Mouse (Mus musculus): Measurements from ENCODE around the gene Lmf1. TPM values are rescaled to one million over a fixed set of nuclear protein-coding genes. Genes with fewer than 3 reads are reported as not detected.
A peak's percentile ranks its signal among the peaks of the same experiment; 100 is the strongest.

Gene Lmf1
- polyA plus RNA-seq, 1 experiment from 2014 or later, result 21.5 TPM

DNA sequence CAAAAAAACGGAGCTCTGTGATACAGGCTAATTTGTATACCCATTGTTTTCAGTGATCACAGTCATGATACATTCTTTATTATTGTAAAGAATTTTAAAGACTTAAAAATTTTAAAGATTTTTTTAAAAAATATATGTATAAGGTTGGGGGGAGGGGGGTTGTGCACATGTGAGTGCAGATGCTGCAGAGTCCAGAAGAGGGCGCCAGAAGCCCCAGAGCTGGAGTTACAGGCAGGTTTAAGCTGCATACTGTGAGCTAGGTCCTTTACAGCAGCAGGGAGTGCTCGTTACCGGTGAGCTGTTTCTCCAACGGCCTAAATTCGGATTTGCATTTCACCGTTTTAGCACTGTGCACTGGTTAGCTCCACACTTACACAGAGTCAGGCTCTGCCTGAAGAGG is 71.8 kb downstream of the Lmf1 start:
- Histone ChIP-seq H3K9me3 (no peaks in the 10 kb centered on the region), H3K4me3 (no peak overlapping the region), H3K9ac (replicated peaks) (no peak overlapping the region), H3K36me3 (0 out of 2 replicates have a peak, but pooled peaks cover 4% of the 10 kb centered on the region), H3K27ac (replicated peaks) (no peak overlapping the region), H3K4me1 (no peaks in the 10 kb centered on the region), H3K27me3 (no peaks in the 10 kb centered on the region), H3K4me2 (replicated peaks) (no peak overlapping the region)
- WGBS, result 85% methylated on average over 7 of the region's 7 CpGs
- ATAC-seq (ENCODE audit: low FRiP score, low read depth), result no peak

DNA sequence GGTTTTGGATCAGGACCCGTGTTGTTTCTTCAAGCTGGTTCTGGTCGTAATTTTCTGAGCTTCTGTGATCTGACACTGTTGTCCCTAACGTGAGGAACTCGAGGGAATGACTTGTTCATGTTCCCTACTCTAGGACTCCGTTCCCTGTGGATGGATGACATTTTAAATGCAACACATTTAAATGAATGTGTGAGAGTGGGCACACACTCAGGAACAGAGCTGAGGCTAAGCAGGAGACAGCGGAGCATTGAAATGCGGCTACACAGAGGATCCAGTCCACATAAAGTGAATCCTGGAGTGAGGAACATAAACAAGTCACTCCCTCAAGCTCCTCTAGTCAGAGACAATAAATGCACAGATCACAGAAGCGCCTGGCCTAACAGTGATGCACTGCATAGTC is 73.4 kb downstream of the Lmf1 start:
- Histone ChIP-seq H3K36me3 (0 out of 2 replicates have a peak, but pooled peaks cover 15% of the 10 kb centered on the region), H3K9ac (replicated peaks) (no peak overlapping the region)
- 86% methylated on average over 8 of the region's 8 CpGs for WGBS

DNA sequence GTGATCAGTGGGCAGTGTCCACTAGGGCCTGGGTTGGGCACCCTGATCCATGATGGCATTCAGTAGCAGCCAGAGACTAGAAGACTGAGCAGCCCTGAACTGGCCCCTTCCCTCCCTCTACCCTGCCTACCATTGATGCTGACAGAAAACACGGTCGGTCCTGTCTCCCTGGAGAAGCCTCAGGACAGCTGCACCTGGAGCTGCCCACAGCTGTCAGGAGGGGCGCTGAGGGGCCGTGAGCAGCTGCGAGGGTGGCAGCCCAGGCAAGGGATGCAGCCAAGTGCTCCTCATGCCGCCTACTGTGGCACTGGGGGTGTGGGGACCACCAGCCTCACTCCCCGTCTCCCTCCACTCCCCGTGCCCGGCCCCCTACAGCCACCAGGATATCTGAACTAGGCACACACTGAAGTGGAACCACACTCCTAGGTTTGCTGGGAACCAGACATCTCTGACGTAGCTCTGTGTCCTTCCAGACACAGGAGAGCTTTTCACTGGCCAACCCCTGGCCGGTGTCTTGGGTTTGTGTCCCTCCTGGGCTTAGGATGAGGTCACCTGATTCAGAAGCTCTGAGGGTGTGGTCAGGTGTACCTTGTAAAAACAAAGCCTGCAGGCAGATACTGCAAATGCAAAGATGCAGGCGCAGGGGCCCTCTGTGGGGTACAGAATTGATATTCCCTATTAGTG is 77.4 kb downstream of the Lmf1 start:
- H3K9ac ChIP-seq (replicated peaks), result no peak overlapping the region; the same call in 1 of the 2 replicates
- 78% methylated on average over 12 of the region's 12 CpGs for WGBS
- no peaks in the 10 kb centered on the region for H3K27me3 ChIP-seq
- no peaks in the 10 kb centered on the region for H3K9me3 ChIP-seq
- 0 out of 2 replicates have a peak, but pooled peaks cover 15% of the 10 kb centered on the region for H3K36me3 ChIP-seq
- no peak overlapping the region for H3K4me2 ChIP-seq (replicated peaks)
- no peak overlapping the region for H3K4me3 ChIP-seq
- H3K4me1 ChIP-seq, result peaks cover 11% of the 10 kb centered on the region
- peak overlapping the region; percentile 2; the same call in 1 of the 2 replicates for H3K27ac ChIP-seq (replicated peaks)
- no peak for ATAC-seq (ENCODE audit: low FRiP score, low read depth)

More for the DNA sequence above, 73.4 kb downstream of the Lmf1 start:
- H3K4me3 ChIP-seq, result no peak overlapping the region
- H3K27me3 ChIP-seq, result no peaks in the 10 kb centered on the region
- H3K9me3 ChIP-seq, result no peaks in the 10 kb centered on the region
- no peak overlapping the region for H3K4me2 ChIP-seq (replicated peaks)
- H3K27ac ChIP-seq (replicated peaks), result no peak overlapping the region
- peaks cover 9% of the 10 kb centered on the region for H3K4me1 ChIP-seq
- ATAC-seq (ENCODE audit: low FRiP score, low read depth), result no peak

DNA sequence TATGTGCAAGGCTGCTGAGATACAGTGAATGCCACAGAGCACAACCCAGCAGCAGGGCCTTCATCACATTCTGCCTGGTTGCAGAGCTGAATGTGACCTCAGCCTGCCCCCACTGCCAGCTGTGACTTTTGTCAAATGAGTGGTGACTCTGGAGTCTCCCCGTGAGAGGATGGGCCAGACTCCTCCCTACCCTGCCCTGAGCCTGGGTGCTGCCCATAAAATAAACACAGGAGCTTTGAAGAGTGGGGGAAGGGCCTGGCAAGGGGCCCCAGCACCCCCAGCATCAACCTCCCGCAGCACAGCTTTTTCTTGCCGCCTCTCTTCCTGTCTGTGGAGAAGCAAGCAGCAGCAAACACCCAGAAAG is 77.9 kb downstream of the Lmf1 start:
- Histone ChIP-seq H3K4me1 (peaks cover 11% of the 10 kb centered on the region), H3K4me2 (replicated peaks) (no peak overlapping the region), H3K36me3 (0 out of 2 replicates have a peak, but pooled peaks cover 15% of the 10 kb centered on the region), H3K4me3 (no peak overlapping the region), H3K9ac (replicated peaks) (no peak overlapping the region; the same call in 1 of the 2 replicates), H3K27me3 (no peaks in the 10 kb centered on the region), H3K9me3 (no peaks in the 10 kb centered on the region), H3K27ac (replicated peaks) (no peak overlapping the region)
- no peak for ATAC-seq (ENCODE audit: low FRiP score, low read depth)
- 61% methylated on average over 3 of the region's 3 CpGs for WGBS

DNA sequence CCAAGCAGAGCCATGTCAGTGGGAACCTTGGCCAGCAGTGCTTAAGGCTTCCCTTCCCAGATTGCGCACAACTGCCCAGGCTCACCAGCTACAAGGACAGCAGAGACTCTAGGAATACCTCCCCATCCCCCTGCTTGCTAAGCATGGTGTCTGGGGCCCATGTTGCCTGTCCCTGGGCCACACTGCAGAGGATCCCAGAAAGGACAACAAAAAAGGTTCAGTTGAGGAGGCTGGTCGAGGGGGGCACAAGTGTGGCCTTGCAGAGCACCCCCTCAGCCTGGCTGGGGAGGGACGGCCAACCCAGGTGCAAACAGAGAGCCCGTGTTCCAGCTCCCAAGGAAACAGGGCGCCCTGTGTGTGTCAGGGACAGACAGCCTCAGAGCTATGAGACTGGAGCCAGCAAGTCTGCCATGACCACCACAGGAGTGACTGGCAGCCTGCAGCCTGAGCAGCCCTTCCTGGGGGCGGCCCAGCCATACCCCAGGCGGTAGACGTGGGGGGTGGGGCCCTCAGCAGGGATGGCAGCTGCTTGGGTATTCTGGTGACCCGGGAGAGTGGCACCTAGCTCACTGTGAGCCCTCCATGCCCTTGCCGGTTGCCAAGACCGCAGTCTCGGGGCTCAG is 84.4 kb downstream of the Lmf1 start:
- no peak for ATAC-seq (ENCODE audit: low FRiP score, low read depth)
- 63% methylated on average over 12 of the region's 12 CpGs for WGBS
- H3K27ac ChIP-seq (replicated peaks), result 0 out of 2 replicates have a peak overlapping the region, but pooled peaks have one; percentile 5

DNA sequence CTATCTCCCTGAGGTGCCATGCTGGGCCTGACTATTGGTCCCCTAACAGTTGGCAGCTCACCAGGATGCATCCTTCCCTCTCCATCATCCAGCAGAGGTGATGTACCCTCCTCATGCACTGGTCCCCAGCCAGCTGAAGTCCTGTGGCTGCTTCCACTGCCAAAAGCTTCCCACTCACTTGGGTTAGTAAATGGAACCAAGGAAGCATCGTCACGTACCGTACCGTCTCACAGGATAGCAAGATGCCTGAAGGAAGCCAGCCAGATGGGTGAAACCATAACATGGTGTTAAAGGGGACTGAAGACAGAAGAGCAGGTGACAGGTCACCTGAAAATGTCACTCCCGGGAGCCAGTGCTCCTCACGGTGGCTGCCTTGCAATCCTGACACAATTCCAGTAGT is 86.6 kb downstream of the Lmf1 start:
- H3K27me3 ChIP-seq, result no peaks in the 10 kb centered on the region
- no peak overlapping the region for H3K27ac ChIP-seq (replicated peaks)
- no peaks in the 10 kb centered on the region for H3K36me3 ChIP-seq
- no peaks in the 10 kb centered on the region for H3K9me3 ChIP-seq
- peaks cover 35% of the 10 kb centered on the region for H3K4me1 ChIP-seq
- H3K4me3 ChIP-seq, result no peak overlapping the region
- H3K4me2 ChIP-seq (replicated peaks), result no peak overlapping the region
- H3K9ac ChIP-seq (replicated peaks), result no peak overlapping the region
- no peak for ATAC-seq (ENCODE audit: low FRiP score, low read depth)
- WGBS, result 92% methylated on average over 6 of the region's 6 CpGs

More for the DNA sequence above, 84.4 kb downstream of the Lmf1 start:
- H3K9ac ChIP-seq (replicated peaks), result 0 out of 2 replicates have a peak overlapping the region, but pooled peaks have one; percentile 2
- H3K9me3 ChIP-seq, result no peaks in the 10 kb centered on the region
- H3K4me2 ChIP-seq (replicated peaks), result no peak overlapping the region
- H3K36me3 ChIP-seq, result no peaks in the 10 kb centered on the region
- H3K4me1 ChIP-seq, result peaks cover 24% of the 10 kb centered on the region
- no peak overlapping the region for H3K4me3 ChIP-seq
- H3K27me3 ChIP-seq, result no peaks in the 10 kb centered on the region

DNA sequence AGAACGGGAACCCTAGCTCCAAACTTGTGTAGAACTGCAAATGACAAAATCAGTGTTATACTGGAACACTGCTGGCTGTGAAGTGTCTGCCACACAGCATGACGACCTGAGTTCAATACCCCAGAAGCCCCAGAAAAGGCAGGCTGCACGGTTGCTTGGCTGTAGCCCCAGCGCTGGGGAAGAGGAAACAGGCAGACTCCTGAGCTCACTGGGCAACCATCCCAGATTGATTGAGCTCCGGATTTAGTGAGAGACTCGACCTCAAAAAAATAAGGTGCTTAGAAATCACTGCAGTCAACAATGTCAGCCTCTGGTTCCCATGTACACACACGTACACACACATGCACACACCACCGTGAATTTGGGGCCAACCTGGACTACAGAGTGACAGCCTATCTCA is 87.0 kb downstream of the Lmf1 start:
- Histone ChIP-seq H3K9ac (replicated peaks) (no peak overlapping the region), H3K9me3 (no peaks in the 10 kb centered on the region), H3K27me3 (no peaks in the 10 kb centered on the region), H3K4me3 (no peak overlapping the region), H3K36me3 (no peaks in the 10 kb centered on the region), H3K4me2 (replicated peaks) (no peak overlapping the region), H3K4me1 (peaks cover 34% of the 10 kb centered on the region), H3K27ac (replicated peaks) (no peak overlapping the region)
- 78% methylated on average over 8 of the region's 8 CpGs for WGBS
- no peak for ATAC-seq (ENCODE audit: low FRiP score, low read depth)

DNA sequence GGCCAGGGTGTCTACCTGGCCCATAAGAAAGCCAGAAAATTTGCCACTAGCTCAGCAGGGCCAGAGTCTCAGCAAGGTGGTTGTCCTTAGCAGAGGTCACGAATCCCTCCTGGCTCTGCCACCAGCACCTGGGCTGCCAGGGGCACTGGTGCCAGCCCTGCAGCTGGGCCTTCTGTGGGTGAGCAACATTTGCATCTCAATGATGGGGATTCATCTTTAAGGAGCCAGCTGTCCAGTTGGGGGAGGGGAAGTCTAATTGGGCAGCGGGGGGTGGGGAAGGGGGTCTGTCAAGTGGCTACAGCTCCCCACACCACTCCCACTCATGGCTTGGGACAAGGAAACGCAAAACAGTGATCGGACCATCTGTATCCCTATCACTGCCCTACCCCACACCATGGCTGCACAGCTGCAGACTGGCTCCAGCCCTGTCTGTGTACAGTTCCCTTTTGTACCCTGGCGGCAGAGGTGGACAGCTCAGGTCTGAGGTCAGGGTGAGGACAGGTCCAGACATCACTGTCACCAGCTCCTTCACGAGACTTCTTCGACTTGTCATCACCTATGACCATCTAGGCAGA is 89.7 kb downstream of the Lmf1 start:
- no peak for ATAC-seq (ENCODE audit: low FRiP score, low read depth)
- Histone ChIP-seq H3K4me1 (peaks cover 26% of the 10 kb centered on the region), H3K27ac (replicated peaks) (0 out of 2 replicates have a peak overlapping the region, but pooled peaks have one; percentile 25)

DNA sequence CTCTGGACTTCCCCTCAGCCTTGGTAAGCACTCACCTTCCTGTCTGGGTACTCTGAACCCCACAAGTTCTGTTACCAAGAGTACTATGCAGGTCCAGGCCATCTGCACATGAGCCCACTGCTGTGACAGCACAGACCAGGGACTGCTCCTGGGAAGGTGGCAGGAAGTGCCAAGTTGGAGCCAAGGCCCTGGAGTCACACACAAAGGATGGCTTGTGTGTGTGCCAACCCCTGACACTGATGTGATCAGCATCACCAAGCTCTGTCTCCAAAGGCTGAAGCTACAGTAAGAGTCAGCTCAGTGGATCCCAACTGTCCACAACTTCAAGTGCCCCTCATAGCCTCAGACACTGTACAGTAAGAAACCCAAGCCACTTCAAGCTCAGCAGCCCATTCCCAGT is 94.1 kb downstream of the Lmf1 start:
- no peak for ATAC-seq (ENCODE audit: low FRiP score, low read depth)
- H3K27ac ChIP-seq (replicated peaks), result no peak overlapping the region

More for the DNA sequence above, 89.7 kb downstream of the Lmf1 start:
- H3K9me3 ChIP-seq, result no peaks in the 10 kb centered on the region
- no peak overlapping the region for H3K4me3 ChIP-seq
- no peak overlapping the region for H3K4me2 ChIP-seq (replicated peaks)
- no peaks in the 10 kb centered on the region for H3K27me3 ChIP-seq
- H3K36me3 ChIP-seq, result no peaks in the 10 kb centered on the region
- H3K9ac ChIP-seq (replicated peaks), result no peak overlapping the region
- WGBS, result 74% methylated on average over 7 of the region's 7 CpGs

DNA sequence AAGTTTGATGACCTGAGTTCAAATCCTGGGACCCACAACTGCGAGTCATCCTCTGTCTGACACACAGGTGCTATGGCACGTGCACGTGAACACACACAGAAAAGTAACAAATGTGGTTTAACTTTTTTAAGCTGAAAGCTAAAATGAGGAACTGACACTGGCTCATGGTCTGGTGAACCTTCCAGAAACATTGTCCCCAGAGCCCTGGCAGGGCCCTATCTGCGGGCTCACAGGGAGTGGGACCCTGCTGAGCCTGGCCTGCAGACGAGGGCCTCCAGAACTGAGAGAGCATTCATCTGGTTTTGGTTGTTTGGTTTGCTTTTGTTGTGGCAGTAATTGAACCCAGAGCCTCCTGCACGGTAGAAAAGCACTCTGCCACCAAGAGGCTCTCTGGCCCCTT is 99.1 kb downstream of the Lmf1 start:
- Histone ChIP-seq H3K4me3 (no peak overlapping the region), H3K4me1 (peaks cover 27% of the 10 kb centered on the region), H3K27me3 (no peaks in the 10 kb centered on the region; the same call in 1 of the 2 replicates), H3K9ac (replicated peaks) (no peak overlapping the region), H3K4me2 (replicated peaks) (no peak overlapping the region), H3K9me3 (no peaks in the 10 kb centered on the region), H3K36me3 (no peaks in the 10 kb centered on the region), H3K27ac (replicated peaks) (no peak overlapping the region)
- WGBS, result 57% methylated on average over 6 of the region's 6 CpGs
- ATAC-seq (ENCODE audit: low FRiP score, low read depth), result no peak

More for the DNA sequence above, 94.1 kb downstream of the Lmf1 start:
- no peaks in the 10 kb centered on the region for H3K27me3 ChIP-seq
- no peaks in the 10 kb centered on the region for H3K36me3 ChIP-seq
- no peak overlapping the region for H3K4me2 ChIP-seq (replicated peaks)
- peaks cover 16% of the 10 kb centered on the region for H3K4me1 ChIP-seq
- no peaks in the 10 kb centered on the region for H3K9me3 ChIP-seq
- no peak overlapping the region for H3K9ac ChIP-seq (replicated peaks)
- no peak overlapping the region for H3K4me3 ChIP-seq

DNA sequence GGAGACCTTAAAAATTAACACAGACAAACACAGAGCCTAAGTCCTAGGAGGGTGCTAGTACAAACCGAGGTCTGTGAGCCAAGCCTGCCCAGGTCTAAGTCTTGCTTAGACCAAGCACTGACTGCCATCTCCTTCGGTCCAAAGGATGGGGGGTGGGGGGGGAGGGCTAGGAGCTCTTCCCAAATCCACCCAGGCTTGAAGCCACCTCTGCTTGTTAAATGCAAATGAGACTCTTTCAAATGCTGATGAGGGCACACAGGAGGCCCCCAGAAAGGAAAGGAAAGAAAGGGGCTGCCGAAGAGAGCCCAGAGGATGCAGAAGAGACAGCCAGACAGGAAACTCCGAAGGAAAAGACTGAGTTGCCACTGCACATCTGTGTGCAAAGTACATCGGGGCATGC is 100.9 kb downstream of the Lmf1 start:
- WGBS, result 5% methylated on average over 5 of the region's 5 CpGs
- peak; percentile 44; the same call in 1 of the 2 replicates for ATAC-seq (ENCODE audit: low FRiP score, low read depth)
- Histone ChIP-seq H3K27ac (replicated peaks) (peak overlapping the region; percentile 35; the same call in 1 of the 2 replicates), H3K36me3 (no peaks in the 10 kb centered on the region), H3K27me3 (peaks cover 3% of the 10 kb centered on the region; the same call in 1 of the 2 replicates), H3K4me1 (peaks cover 27% of the 10 kb centered on the region), H3K9ac (replicated peaks) (peak overlapping the region; percentile 25), H3K4me3 (no peak overlapping the region), H3K9me3 (no peaks in the 10 kb centered on the region), H3K4me2 (replicated peaks) (peak overlapping the region; percentile 32)

DNA sequence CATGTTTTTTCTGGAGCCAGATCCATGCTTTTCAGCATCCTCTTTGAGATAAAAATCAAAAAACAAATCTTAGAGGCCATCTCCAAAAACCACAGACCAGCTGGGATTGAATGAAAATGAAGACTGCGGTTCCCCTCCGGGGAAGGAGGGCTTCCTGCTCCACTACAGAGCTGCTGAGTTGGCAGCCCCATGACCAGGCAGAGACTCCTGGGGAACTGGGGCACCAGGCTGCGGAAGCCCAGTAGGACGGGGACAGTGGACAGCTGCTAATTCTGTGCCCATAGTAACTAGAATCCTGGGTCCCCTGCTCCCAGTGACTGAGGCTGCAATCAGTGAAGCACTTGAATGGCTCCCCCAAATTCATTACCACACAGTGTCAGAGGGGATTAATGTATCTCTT is 102.8 kb downstream of the Lmf1 start:
- H3K27ac ChIP-seq (replicated peaks), result no peak overlapping the region
- no peak for ATAC-seq (ENCODE audit: low FRiP score, low read depth)
- H3K4me2 ChIP-seq (replicated peaks), result no peak overlapping the region
- H3K4me3 ChIP-seq, result no peak overlapping the region
- no peaks in the 10 kb centered on the region for H3K9me3 ChIP-seq
- H3K27me3 ChIP-seq, result peaks cover 5% of the 10 kb centered on the region; the same call in 1 of the 2 replicates
- peaks cover 27% of the 10 kb centered on the region for H3K4me1 ChIP-seq
- H3K36me3 ChIP-seq, result no peaks in the 10 kb centered on the region
- H3K9ac ChIP-seq (replicated peaks), result no peak overlapping the region
- 80% methylated on average over 4 of the region's 4 CpGs for WGBS
